Mouse (Mus musculus) megakaryocyte, embryonic 14.5 days (primary cell): ENCODE data around the gene Drd2.

Experiments used
- FLI1 ChIP-seq: IDR thresholded peaks from 2 replicates; pipeline ENCODE4 v1.6.1; 2012; ENCODE audit warnings: low read length, inconsistent platforms, mixed read lengths
- GATA1 ChIP-seq: IDR thresholded peaks from 3 replicates; pipeline ENCODE4 v1.6.1; 2012; ENCODE audit warnings: mixed read lengths, low read length, inconsistent platforms, borderline replicate concordance

GRCm38 (mm10) chr9:49379962-49380361 is 39.5 kb downstream of the Drd2 start:
- TF ChIP-seq GATA1 (no peak), FLI1 (no peak)
